Mouse (Mus musculus): Measurements from ENCODE around the gene Ankrd45.
"Not testable (repeated sequence)": the region's sequence is repeated elsewhere in the genome, so short reads cannot be mapped to it uniquely, and the experiment has no call there.

The Ankrd45 gene

DNA sequence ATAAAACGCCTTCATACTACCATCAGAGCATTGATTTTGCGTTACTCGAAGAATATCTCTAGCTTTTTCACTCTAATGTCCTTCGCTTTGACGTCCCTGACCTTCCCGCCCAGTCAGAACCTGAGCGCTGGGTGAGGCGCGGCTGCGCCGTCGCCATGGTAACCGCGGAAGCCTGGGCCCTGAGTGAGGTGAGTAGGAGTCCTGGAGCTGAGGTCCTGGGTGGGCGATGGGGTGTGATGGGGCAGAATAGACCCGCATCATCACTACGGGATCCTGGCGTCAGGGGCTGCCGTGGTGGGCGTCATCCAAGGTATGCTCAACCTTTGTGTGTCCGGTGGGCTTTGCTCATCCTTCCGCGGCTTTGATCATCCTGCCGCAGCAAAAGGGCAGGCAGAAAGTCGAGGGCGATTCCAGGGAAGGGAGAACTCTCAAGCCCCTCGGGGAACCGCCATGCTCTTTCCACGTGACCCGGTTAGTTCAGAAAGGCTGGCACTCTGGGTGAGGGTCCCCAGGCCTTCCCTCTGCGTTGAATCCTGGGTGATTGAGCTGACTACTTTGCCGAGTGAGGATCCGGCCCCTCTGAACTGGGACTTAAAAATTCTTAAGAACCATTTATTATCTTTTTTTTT, at the start of gene Ankrd45:
Gene Ankrd45, plus strand, starts transcription at position 161 of the 629 bp plus-strand sequence.
- DNase-seq: peak in 1 of 2 experiments; percentile 15

DNA sequence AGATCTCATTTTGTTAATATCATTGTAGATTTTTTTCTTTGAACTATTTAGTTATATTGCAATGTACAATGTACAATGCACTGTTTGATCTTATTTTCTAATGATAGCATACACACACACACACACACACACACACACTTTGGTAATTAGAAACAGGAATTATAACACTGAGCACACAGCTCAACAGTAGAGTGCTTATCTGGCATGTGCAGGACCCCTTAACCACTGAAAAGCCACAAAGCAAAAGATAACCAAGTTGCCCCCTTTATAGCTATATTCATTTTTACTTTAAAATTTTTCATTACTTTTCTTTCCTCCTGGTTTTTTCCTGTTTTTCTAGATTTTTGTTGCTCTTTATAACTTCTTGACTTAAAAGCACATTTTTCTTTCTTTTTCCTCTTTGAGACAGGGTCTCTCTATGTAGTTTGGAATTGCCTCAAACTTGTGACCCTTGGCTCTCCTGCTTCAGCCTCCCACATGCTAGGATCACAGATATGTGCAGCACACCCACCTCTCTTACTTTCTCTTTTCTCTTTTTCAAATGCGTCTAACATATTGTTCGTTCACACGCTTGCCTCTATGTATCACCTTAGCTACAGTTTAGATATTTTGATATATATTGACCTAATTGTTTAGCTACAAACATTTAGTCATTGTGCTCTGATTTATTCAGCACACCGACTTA, 42.6 kb upstream of the Ankrd45 start:
- DNase-seq: no peak

DNA sequence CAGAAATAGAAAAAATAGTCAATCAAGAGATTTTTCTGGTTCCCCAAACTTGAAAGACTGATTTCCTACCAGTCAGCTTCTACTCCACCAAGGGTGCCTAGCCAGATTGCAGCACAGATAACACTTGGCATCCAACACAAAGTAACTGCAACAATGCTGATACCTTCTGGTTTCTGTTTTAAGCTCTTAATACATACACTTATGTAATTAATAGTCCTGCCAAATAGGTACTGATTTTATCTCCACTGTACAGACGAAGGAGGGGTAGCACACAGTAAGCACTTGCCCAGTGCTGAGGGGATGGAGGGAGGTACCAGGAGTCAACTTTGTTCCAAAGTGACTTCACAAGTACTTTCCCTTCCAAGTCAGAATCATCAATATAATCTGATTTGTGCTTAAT, 38.6 kb upstream of the Ankrd45 start:
- DNase-seq: no peak

DNA sequence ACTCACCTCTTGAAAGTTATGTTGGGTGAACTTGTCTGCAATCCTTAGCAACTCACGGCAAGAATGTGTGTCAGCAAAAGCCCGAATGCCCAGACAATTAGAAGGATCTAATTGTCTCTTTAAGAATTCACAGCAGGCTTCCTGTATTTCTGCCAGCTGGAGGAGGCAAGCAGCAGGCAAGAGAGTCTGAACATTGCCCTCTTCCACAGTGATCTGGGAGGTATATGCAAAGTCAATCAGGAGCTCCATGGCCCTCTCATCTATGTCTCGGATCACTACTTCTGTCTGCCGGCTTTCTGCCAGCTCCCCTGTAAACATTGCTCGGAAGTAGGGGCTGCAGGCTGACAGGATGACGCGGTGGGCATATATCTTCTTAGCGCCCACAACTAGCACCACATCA, 33.3 kb upstream of the Ankrd45 start:
- no peak for DNase-seq

DNA sequence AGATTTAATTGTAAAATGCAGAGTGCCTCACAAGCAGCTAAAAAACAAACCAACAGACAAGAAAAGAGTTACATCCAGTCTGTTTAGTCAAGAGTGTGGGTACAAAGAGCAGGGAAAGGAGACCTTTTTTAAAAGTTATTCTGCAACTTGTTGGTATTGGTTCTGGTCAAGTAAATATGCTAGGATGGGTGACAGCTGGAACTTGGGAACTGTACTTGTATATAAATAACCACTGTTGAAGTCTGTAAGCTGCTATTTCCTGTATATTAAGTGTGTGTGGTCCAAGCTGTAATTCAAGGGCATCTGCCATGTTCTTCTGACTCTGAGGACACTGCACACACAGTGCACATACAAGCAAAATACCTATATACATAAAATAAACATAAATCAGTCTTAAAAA, 27.9 kb upstream of the Ankrd45 start:
- DNase-seq: no peak

DNA sequence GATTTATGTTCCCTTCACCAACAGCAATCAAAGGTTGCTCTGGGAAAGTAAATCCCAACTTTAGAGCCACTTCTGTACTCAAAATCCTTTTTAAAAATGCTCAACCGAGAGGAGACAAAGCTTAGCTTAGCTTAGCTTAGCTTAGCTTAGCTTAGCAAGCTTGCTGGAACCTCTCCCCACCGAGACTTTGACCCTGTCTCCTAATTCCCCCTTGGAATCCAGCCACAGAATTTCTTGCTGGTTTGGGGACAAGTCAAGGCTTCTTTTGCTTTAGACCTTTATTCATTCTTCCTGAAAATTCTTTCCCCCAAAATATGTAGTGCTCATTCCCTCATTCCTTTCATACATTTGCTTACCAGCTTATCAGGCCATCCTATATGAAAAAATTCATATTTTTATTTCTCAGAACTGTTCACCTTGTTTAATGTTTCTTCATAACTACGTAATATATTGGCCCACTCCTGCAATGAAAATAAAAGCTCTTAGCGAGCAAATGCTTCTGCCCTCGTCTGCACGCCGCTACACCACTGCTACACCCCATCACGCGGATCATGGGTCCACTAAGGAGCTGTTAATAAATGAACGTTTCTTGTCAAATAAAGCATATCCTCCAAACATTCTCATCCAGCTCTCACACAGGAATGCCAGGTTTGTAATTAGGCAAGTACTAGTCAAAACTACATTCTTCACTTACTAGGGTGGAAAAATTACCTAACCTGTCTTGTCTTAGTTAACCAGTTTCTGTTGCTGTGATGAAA, 19.7 kb upstream of the Ankrd45 start:
- DNase-seq: no peak

DNA sequence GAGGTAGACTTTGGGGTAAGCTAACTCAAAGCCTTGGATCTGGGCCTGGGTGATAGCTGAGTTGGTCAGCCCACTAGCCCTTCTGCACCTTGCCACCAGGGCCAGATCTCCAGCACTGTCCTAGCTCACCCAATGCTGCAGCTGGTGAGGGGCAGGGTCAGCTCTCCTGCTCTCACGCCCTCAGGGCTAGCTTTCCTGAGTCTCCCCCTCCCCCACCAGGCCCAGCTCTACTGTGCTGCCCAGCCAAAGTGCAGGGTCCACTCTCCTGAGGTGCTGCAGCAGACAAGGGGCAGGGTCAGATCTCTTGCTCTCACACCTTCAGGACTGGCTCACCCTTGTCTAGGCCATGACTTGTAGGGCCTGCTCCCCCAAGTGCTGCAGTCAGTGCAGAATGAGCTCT, 16.0 kb upstream of the Ankrd45 start:
- no peak for DNase-seq

DNA sequence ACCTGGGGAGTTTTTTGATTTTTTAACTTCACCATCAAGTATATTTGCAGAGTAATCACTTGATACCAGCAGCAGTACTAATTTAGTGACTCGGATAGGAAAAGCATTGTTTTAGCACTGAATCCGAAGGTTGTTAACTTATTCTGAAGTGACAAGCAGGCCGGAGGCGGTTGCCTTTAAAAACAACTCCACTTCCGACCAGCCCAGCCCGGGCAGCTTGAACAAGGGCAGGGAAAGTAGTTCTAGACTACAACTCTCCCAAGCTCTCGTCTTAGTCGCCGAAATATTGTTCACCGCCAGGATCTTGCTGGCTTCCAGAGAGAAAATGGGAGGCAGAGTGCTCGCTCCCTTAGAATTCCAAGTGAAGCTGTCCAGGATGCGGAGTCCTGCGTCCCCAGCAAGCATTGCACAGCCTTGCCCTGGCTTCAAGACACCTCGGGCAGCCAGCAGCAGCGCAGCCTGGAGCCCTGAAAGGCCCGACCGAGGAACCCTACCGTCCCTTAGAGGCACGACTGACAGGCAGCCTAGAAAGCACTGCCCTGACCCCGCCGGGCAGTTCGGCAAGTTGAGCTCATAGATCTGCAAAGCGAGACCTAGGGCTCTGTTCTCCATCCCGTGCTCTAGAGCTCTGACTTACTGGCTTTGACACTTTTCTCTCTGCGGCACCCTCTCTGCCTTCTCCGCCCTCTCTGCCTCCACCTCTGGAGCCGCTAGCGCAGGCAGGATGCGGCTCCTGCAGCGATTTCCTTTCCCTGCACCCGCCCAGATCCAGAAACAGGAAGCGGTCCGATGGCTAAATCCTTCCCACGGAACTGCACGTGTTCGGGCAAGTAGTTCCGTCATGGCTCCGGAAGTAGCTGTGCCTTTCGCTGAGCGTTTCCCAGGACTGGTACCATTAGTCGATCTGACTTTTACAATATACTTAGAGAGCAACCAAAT, 11.5 kb upstream of the Ankrd45 start, which contains the start of gene Klhl20:
Gene Klhl20, minus strand, starts transcription at position 786 of the 939 bp plus-strand sequence.
- DNase-seq: peak; percentile 78 to 87

DNA sequence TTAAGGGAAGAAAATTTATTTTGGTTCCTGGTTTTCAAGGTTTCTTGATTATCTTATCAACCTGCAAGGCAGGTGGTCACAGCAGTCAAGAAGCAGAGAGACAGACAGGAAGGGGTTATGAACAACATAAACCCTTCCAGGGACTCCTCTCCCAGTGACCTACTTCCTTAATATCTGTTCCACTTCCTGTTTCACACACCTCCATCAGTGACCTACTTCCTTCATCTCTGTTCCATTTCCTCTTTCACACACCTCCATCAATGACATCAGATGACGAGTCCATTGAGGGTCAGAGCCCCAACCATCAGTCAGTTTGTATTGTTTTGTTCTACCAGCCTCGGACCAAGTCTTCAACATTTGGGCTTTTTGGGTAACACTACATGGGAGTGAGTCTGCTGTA, 3.0 kb upstream of the Ankrd45 start:
- DNase-seq: no peak

DNA sequence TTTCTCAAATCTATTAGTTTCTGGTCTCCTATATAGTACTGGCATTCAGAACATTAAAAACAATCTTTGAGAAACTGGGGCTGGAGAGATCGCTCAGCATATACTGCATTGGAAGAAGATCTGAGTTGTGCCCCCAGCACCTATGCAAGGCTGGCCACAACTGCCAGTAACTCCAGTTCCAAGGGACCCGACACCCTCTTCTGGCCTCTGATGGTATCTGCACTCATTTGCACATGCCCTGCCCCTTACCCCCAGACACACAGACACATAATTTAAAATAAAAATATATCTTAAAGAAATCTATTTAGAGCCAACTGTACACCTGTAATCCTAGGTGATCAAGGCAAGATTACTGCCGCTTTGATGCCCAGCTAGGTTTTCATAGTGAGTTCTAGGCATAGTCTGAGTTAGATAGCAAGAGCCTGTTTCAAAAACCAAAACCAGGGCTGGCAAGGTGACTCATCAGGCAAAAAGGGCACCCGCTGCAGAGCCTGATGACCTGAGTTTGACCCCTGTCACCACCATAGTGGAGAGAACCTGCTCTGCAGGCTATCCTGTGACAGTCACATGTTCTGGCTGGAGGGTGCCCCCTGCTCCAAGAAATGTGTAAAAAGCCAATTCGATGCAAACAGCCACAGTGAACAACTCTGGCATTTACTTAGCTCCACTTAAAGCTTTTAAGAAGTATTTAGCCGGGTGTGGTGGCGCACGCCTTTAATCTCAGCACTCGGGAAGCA, 2.3 kb upstream of the Ankrd45 start:
- DNase-seq: no peak

DNA sequence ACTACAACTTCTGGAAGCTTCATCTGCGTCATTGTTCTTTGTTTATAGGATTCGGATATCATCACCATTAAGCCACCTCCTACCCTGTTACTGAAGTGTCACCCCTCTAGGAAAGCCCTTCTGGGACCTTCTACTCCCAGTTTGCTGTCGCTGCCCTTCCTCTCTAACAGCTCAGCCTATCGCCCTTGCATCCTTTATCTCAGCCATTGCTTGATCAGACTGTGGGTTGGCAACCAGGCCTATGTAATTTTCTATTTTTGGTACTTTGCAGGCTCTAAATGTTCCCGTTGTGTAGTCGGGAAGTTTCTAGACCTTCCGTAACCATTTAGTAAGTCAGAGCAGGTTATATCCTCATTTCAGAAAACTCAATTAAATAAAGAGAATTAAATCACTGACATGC, 725 bp downstream of the Ankrd45 start:
- no peak for DNase-seq

DNA sequence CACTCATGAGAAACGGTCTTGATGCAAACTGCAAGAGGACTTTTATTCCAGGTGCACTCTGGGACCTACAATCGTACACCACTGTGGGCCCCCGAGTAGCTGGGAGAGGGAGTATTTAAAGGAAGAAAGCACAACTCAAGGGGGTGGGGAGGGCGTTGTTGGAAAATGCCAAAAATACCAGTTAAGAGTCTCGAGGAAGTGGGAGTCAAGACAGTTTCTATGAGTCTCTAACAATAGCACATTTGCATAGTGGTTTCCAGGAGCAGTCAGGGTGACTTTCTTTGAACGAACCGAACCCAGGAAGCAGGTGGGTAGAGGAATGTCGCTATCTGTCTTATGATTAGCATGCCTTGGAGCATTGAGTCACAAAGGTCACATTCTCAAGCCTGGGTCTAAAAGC, 3.1 kb downstream of the Ankrd45 start:
- not testable (repeated sequence) for DNase-seq

DNA sequence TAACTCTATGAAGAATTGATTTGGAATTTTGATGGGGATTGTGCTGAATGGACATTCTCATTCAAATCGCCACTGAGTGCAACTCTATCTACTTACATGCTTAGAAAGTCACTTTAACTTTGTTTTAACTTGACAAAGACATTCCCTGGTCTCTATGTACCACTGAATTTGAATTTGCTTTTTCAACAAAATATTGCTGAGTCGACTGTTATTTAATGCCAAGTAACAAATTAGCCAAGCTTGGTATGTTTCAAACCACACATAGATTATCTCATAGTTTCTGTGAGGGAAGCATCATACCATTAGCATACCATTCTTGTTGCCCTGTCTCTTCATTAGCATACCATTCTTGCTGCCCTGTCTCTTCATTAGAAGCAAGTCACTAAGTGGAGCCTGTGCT, 5.4 kb downstream of the Ankrd45 start:
- DNase-seq: no peak

DNA sequence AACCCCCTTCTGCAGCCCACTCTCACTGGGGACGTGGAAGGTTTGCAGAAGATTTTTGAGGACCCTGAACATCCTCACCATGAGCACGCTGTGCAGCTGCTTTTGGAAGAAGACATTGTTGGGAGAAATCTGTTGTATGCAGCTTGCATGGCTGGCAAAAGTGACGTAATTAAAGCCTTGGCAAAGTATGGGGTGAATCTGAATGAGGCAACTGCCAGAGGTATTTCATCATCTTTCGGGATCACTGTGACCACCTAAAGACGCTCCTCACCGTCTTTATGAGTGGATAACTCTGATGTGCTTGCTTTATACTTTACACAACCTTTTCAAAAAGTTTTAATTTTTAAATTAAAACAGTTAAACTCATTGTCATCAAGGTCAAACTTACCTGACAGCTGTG, 8.6 kb downstream of the Ankrd45 start:
- no peak for DNase-seq

DNA sequence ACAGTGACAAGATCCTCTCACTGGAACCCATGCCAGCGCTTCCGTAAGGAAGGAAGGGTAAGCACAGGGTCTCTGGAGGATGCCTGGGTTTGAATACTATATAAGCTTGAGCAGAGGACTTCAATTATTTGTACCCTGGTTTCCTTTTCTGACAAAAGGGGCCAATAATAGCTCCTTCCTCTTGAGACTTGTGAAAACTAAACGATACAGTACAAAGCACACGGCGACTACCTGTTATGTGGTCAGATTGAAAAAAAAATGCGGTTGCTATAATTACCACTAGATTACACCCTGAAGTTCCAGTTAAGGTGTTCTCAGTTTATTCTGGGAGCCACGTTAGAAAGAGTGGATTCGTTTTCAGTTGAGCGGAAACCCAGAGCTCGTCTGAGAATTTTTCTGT, 14.1 kb downstream of the Ankrd45 start:
- DNase-seq: no peak

DNA sequence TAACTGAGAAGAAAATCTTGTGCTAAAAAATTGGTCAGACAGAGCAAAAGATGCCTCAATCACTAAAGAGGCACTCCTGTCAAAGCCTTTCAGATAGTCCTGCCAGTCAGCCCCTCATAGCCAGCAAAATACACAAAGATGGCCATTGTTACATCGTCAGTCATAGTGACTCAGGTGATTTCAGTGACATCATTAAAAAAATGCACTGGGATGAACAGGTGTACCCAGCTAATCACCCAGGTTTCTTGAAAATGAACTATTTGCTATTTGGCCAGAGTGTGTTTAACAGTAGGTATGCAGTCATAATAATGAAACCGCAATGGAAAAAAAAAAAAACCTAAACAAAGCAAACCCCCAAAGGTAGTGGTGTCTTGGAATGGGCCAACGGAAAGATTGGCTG, 16.7 kb downstream of the Ankrd45 start, which contains the start of gene Tex50:
Gene Tex50, minus strand, starts transcription at position 101 of the 400 bp plus-strand sequence.
- DNase-seq: no peak

DNA sequence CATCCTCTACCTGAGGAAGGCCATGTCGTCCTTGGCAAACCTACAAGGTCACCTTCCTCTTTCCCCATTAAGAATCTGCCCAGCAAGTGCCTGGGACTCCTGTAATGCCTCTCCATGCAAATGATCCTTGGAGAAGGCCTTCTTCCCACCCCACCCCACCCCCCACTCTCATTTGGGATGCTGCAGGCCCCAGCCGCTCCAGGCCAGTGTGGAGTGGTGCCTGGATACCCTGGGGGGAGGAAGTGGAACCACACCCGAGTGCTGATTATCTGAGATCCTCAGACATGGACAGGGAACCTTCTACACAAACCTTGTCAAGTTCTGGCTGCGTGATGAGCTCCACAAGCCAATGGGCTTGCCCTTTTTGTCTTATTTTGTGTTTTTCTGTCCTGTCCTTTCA, 17.8 kb downstream of the Ankrd45 start:
- DNase-seq: no peak

DNA sequence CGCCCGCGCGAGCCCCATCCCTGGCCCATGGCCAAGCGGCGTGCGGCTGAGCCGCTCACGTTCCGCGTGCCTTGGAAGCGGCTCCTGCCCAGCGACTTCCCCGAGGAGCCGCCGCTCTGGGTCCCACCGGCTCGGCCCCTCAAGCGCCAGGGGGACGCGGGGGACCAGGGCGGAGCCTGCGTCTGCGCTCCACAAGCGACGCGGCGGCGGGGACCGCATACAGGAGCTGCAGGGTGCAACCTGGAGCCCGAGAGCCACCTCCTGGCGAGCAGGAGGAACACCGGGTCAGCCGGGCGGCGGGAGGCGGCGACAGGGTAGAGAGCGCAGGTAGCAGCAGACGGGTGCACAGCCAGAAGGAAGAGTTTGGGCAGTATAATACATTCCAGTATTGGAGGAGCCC, 28.2 kb downstream of the Ankrd45 start:
- peak; percentile 60 to 61 for DNase-seq

DNA sequence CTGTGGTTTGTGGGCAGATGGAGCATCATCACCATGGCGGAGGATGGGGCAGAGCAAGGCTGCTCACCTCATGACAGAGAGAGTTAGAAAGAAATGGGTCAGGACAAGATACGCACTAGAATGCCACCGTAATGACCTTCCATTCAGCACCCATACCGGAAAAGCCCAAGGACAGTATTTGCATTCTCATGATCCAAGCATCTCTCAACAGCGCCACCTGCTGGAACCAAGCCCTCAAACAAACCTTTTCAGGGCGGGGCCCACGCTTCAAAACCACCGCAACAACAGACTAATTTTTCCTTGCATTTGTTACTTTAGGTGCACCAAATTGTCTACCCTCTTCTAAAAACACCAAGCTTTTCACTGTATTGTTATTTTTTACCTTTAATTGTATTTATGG, 38.2 kb downstream of the Ankrd45 start:
- DNase-seq: peak in 1 of 2 experiments; percentile 30

DNA sequence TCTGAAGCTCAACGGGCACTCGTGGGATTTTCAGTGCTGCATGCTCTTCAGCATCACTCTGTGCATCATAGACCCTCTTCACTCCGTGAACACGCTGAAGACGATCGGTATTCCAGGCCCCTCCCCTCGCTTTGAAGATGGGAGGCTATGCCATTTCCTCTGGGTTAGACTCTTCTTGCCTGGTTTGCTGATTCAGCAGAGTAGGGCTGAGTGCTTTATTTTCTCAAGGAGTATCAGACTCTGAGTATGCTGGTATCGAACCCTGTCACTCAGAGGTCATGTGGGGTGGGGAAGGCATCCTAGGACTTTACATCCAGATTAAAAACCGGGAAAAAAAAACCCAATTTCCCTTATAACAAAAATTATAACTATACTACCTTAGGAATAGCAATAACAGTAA, 39.9 kb downstream of the Ankrd45 start:
- no peak for DNase-seq

DNA sequence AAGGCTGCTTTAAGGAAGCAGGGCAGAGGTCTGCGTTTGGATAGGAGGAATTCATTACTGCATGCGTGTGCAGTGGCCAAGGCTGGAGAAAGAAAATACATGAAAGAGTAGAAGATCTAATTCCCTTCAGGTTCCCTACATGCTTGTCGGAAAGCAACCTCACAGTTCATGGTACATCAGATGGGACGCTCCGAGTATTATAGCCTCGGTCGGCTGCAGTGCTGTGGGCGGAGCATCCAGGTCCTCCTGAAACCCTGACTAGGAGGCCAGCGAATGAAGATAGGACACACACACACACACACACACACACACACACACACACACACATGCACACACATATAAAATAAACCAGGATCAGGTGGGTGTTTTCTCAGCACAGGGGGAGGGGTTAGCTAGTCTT, 41.2 kb downstream of the Ankrd45 start:
- DNase-seq: no peak

DNA sequence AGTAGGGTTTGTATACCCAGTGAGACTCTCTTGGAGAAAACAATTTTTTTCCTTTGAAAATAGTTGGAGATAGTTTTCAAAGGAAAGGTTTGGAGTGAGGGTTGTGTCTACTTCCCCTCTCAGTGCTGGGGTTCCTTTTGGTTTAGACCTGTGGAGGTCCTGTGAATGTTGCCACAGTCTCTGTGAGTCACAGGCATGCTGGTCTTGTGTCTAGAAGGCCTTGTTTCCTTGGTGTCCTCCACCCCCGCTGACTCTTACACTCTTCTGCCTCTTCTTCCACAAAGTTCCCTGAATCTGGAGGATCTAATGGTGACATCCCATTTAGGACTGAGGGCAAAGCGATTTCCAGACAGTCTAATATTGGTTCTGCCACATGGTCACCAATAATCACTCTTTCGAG, 42.9 kb downstream of the Ankrd45 start:
- DNase-seq: no peak

All from thymus, adult 18-20 months (tissue).